Mouse (Mus musculus) cerebellum, adult (tissue): ENCODE measurements around the gene Slc6a6.
A peak's percentile ranks its signal among the peaks of the same experiment; 100 is the strongest.

Experiments
- ATAC-seq: cut with Nextera tagmentation; 2 replicates; pipeline ENCODE4 v1.9.2; 2017; ENCODE audit warnings: mild to moderate bottlenecking, moderate library complexity, mixed read lengths; ENCODE audit not compliant: insufficient number of reproducible peaks, low FRiP score, low TSS enrichment

Gene Slc6a6

GRCm38 (mm10) chr6:91754845-91755244, 71.0 kb downstream of the Slc6a6 start:
- ATAC-seq = no peak

GRCm38 (mm10) chr6:91762051-91762742, 78.3 kb downstream of the Slc6a6 start:
- ATAC-seq = 0 out of 2 replicates have a peak, but pooled peaks have one; percentile 28

GRCm38 (mm10) chr6:91767550-91767949, 83.7 kb downstream of the Slc6a6 start:
- ATAC-seq = no peak

GRCm38 (mm10) chr6:91773951-91774350, 90.1 kb downstream of the Slc6a6 start:
- ATAC-seq = no peak

GRCm38 (mm10) chr6:91776543-91776942, 92.7 kb downstream of the Slc6a6 start:
- ATAC-seq = peak; percentile 49; the same call in 1 of the 2 replicates

GRCm38 (mm10) chr6:91779206-91779605, 95.4 kb downstream of the Slc6a6 start:
- no peak for ATAC-seq

GRCm38 (mm10) chr6:91785018-91785417, 101.2 kb downstream of the Slc6a6 start:
- ATAC-seq = no peak

GRCm38 (mm10) chr6:91788311-91788798, 104.5 kb downstream of the Slc6a6 start:
- ATAC-seq = no peak

GRCm38 (mm10) chr6:91795640-91796039, 111.8 kb downstream of the Slc6a6 start:
- no peak for ATAC-seq

- ATAC-seq = no peak
Observed at GRCm38 (mm10) chr6:91796064-91796463, 112.2 kb downstream of the Slc6a6 start.

- no peak for ATAC-seq
Observed at GRCm38 (mm10) chr6:91796736-91797135, 112.9 kb downstream of the Slc6a6 start.

GRCm38 (mm10) chr6:91798496-91798895, 114.6 kb downstream of the Slc6a6 start:
- ATAC-seq = peak; percentile 59

GRCm38 (mm10) chr6:91804177-91804576, 120.3 kb downstream of the Slc6a6 start:
- peak; percentile 56; the same call in 1 of the 2 replicates for ATAC-seq

GRCm38 (mm10) chr6:91807169-91807568, 123.3 kb downstream of the Slc6a6 start:
- no peak for ATAC-seq

GRCm38 (mm10) chr6:91808022-91808421, 124.2 kb downstream of the Slc6a6 start:
- ATAC-seq = no peak
